Mouse (Mus musculus): ENCODE measurements at regions not wholly inside any gene's neighbourhood (a gene's known extent, or its start where the extent isn't known, plus 50 kb on each side); places are given as distances from the start of the nearest gene placed in this dataset.

- Histone ChIP-seq H3K27ac (ENCODE audit: low read depth, low read length) (no peak overlapping the region), H3K9ac (replicated peaks; ENCODE audit: low read length, poor library complexity, severe bottlenecking) (no peak overlapping the region), H3K4me3 (ENCODE audit: low read depth, low read length) (no peak overlapping the region), H3K4me1 (ENCODE audit: insufficient read depth, low read length) (no peaks in the 10 kb centered on the region), H3K9me3 (ENCODE audit: low read length) (no peaks in the 10 kb centered on the region), H3K36me3 (ENCODE audit: insufficient read depth, low read length) (no peaks in the 10 kb centered on the region), H3K27me3 (ENCODE audit: insufficient read depth, low read length) (no peaks in the 10 kb centered on the region), H3K4me2 (ENCODE audit: low read depth, low read length, poor library complexity, severe bottlenecking) (no peak overlapping the region)
- WGBS: 76% methylated on average over 4 of the region's 4 CpGs
- ATAC-seq (ENCODE audit: low FRiP score): no peak
- TF ChIP-seq CTCF (IDR thresholded peaks at IDR 0.05): no peak
- no peak for DNase-seq (ENCODE audit: low spot score)
Observed at GRCm38 (mm10) chr9:46760247-46760646, 238.3 kb upstream of the Gm4791 start.

GRCm38 (mm10) chr9:46757005-46757672, 241.4 kb upstream of the Gm4791 start:
- Histone ChIP-seq H3K4me1 (ENCODE audit: insufficient read depth, low read length) (no peaks in the 10 kb centered on the region), H3K27me3 (ENCODE audit: insufficient read depth, low read length) (no peaks in the 10 kb centered on the region), H3K36me3 (ENCODE audit: insufficient read depth, low read length) (no peaks in the 10 kb centered on the region), H3K4me3 (ENCODE audit: low read depth, low read length) (no peak overlapping the region), H3K9ac (replicated peaks; ENCODE audit: low read length, poor library complexity, severe bottlenecking) (no peak overlapping the region), H3K4me2 (ENCODE audit: low read depth, low read length, poor library complexity, severe bottlenecking) (no peak overlapping the region), H3K27ac (ENCODE audit: low read depth, low read length) (no peak overlapping the region), H3K9me3 (ENCODE audit: low read length) (no peaks in the 10 kb centered on the region)
- DNase-seq (ENCODE audit: low spot score) (peak; percentile 49), ATAC-seq (ENCODE audit: low FRiP score) (no peak)
- WGBS: 68% methylated on average over 6 of the region's 6 CpGs
- no peak for TF ChIP-seq CTCF (IDR thresholded peaks at IDR 0.05)

GRCm38 (mm10) chr9:46751981-46752380, 246.6 kb upstream of the Gm4791 start:
- Histone ChIP-seq H3K27me3 (ENCODE audit: insufficient read depth, low read length) (no peaks in the 10 kb centered on the region), H3K9me3 (ENCODE audit: low read length) (no peaks in the 10 kb centered on the region), H3K4me1 (ENCODE audit: insufficient read depth, low read length) (peaks cover 7% of the 10 kb centered on the region; the same call in 1 of the 2 replicates), H3K4me3 (ENCODE audit: low read depth, low read length) (no peak overlapping the region), H3K27ac (ENCODE audit: low read depth, low read length) (no peak overlapping the region), H3K36me3 (ENCODE audit: insufficient read depth, low read length) (no peaks in the 10 kb centered on the region), H3K4me2 (ENCODE audit: low read depth, low read length, poor library complexity, severe bottlenecking) (no peak overlapping the region), H3K9ac (replicated peaks; ENCODE audit: low read length, poor library complexity, severe bottlenecking) (no peak overlapping the region)
- WGBS: 57% methylated on average over 5 of the region's 5 CpGs
- no peak for ATAC-seq (ENCODE audit: low FRiP score)
- no peak for DNase-seq (ENCODE audit: low spot score)
- TF ChIP-seq CTCF (IDR thresholded peaks at IDR 0.05): no peak

- ATAC-seq (ENCODE audit: low FRiP score): no peak
Observed at GRCm38 (mm10) chr9:46749441-46749840, 249.1 kb upstream of the Gm4791 start.

GRCm38 (mm10) chr9:46746266-46746665, 252.3 kb upstream of the Gm4791 start:
- no peak overlapping the region for H3K4me2 ChIP-seq (ENCODE audit: low read depth, low read length, poor library complexity, severe bottlenecking)
- no peak overlapping the region for H3K27ac ChIP-seq (ENCODE audit: low read depth, low read length)
- no peak overlapping the region for H3K9ac ChIP-seq (replicated peaks; ENCODE audit: low read length, poor library complexity, severe bottlenecking)
- H3K27me3 ChIP-seq (ENCODE audit: insufficient read depth, low read length): no peaks in the 10 kb centered on the region
- TF ChIP-seq CTCF (IDR thresholded peaks at IDR 0.05): no peak
- no peak overlapping the region for H3K4me3 ChIP-seq (ENCODE audit: low read depth, low read length)
- ATAC-seq (ENCODE audit: low FRiP score) (no peak), DNase-seq (ENCODE audit: low spot score) (no peak)
- no peaks in the 10 kb centered on the region for H3K36me3 ChIP-seq (ENCODE audit: insufficient read depth, low read length)
- H3K9me3 ChIP-seq (ENCODE audit: low read length): no peaks in the 10 kb centered on the region
- 77% methylated on average over 3 of the region's 3 CpGs for WGBS
- peaks cover 7% of the 10 kb centered on the region; the same call in 1 of the 2 replicates for H3K4me1 ChIP-seq (ENCODE audit: insufficient read depth, low read length)

More at GRCm38 (mm10) chr9:46749441-46749840, 249.1 kb upstream of the Gm4791 start:
- TF ChIP-seq CTCF (IDR thresholded peaks at IDR 0.05): no peak
- no peaks in the 10 kb centered on the region for H3K9me3 ChIP-seq (ENCODE audit: low read length)
- WGBS: 50% methylated on average over 6 of the region's 6 CpGs
- peaks cover 7% of the 10 kb centered on the region; the same call in 1 of the 2 replicates for H3K4me1 ChIP-seq (ENCODE audit: insufficient read depth, low read length)
- no peak overlapping the region for H3K4me3 ChIP-seq (ENCODE audit: low read depth, low read length)
- no peaks in the 10 kb centered on the region for H3K36me3 ChIP-seq (ENCODE audit: insufficient read depth, low read length)
- no peaks in the 10 kb centered on the region for H3K27me3 ChIP-seq (ENCODE audit: insufficient read depth, low read length)
- peak; percentile 54 for DNase-seq (ENCODE audit: low spot score)
- H3K9ac ChIP-seq (replicated peaks; ENCODE audit: low read length, poor library complexity, severe bottlenecking): no peak overlapping the region
- H3K4me2 ChIP-seq (ENCODE audit: low read depth, low read length, poor library complexity, severe bottlenecking): no peak overlapping the region
- H3K27ac ChIP-seq (ENCODE audit: low read depth, low read length): no peak overlapping the region

- TF ChIP-seq CTCF (IDR thresholded peaks at IDR 0.05): no peak
Observed at GRCm38 (mm10) chr9:46740496-46740895, 258.0 kb upstream of the Gm4791 start.

More at GRCm38 (mm10) chr9:46740496-46740895, 258.0 kb upstream of the Gm4791 start:
- ATAC-seq (ENCODE audit: low FRiP score) (no peak), DNase-seq (ENCODE audit: low spot score) (no peak)
- Histone ChIP-seq H3K4me2 (ENCODE audit: low read depth, low read length, poor library complexity, severe bottlenecking) (no peak overlapping the region), H3K9me3 (ENCODE audit: low read length) (no peaks in the 10 kb centered on the region), H3K9ac (replicated peaks; ENCODE audit: low read length, poor library complexity, severe bottlenecking) (no peak overlapping the region), H3K4me1 (ENCODE audit: insufficient read depth, low read length) (peaks cover 3% of the 10 kb centered on the region; the same call in 1 of the 2 replicates), H3K36me3 (ENCODE audit: insufficient read depth, low read length) (no peaks in the 10 kb centered on the region), H3K27me3 (ENCODE audit: insufficient read depth, low read length) (no peaks in the 10 kb centered on the region), H3K4me3 (ENCODE audit: low read depth, low read length) (no peak overlapping the region), H3K27ac (ENCODE audit: low read depth, low read length) (no peak overlapping the region)
- WGBS: 74% methylated on average over 4 of the region's 4 CpGs
